Mouse (Mus musculus) adrenal gland, postnatal 25 days (tissue): Measurements from ENCODE around the gene Steap3. TPM values are rescaled to one million over a fixed set of nuclear protein-coding genes. Genes with fewer than 3 reads are reported as not detected.
"Not testable (repeated sequence)": the region's sequence is repeated elsewhere in the genome, so short reads cannot be mapped to it uniquely, and the experiment has no call there.

ENCODE experiments used
- DNase-seq: peaks from one replicate; pipeline ENCODE4 v3.0.0; 2021; ENCODE audit warnings: mixed read lengths
- long read RNA-seq: library from polyadenylated mRNA; stranded (forward); transcript quantifications from one replicate; pipeline ENCODE4 v2.0.0, GENCODE M21; 2021
- total RNA-seq: library from RNA; stranded (reverse); gene quantifications from 2 replicates; pipeline ENCODE4 v1.2.3, GENCODE M21; 2021

Gene Steap3
- 28.9 and 48.9 TPM in 2 replicates for total RNA-seq
- long read RNA-seq, partial matches to known transcripts = 2 of 9 reads
- long read RNA-seq, other reads (novel, unspliced or antisense) = 2 of 9 reads

DNA sequence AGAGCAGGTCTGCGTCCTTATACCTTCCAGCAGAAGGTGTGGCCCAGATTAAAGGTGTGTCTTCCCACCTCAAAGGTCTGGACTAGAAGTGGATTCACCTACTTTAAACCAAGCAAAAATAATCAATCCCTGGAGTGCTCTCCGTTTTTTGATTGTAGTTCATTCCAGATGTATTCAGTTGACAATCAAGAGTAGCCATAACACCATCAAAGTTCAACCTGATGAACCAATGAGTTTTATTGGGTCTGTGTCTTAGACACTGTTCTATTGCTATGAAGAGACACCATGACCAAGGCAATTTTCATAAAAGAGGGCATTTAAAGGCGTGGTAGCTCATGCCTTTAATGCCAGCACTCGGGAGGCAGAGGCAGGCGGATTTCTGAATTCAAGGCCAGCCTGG lies at the start of gene Steap3:
TSS of gene Steap3 (minus strand) at position 101 of the 400 bp plus-strand sequence.
- DNase-seq = no peak

DNA sequence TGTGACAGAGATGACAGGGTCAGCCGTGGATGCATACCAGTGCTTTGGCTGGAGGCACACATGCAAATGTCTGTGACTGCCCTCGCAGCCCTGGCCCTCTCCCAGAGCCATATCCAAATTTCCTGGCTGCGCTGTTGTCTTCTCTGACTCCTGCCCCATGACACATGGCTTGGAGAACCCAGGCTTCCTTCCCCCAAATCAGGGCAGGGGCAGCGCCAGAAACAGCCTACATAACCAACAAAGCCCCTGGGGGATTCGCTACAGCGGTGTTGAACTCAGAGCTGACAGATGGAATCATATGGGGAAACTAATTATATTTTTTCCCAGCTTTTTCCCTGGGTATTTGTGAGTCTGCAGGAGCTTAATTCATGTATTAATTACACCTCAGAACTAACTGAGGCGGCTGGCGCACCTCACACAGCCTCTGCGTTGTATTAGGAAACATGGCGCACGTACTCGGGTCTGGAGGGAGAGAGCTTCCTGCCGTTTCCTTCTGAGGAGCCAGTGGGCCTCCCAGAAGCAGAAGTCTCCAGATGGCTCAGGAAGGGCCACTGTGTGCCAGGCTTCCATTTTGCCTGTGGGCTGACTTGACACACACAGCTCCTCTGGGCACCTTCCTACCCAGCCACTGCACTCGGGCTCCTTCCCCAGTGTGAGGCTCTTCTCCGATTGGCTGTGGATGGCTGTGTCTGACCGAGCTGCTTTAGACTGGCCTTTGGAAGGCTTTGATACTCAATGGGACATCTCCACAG lies 48.9 kb upstream of the Steap3 start:
- DNase-seq = no peak

DNA sequence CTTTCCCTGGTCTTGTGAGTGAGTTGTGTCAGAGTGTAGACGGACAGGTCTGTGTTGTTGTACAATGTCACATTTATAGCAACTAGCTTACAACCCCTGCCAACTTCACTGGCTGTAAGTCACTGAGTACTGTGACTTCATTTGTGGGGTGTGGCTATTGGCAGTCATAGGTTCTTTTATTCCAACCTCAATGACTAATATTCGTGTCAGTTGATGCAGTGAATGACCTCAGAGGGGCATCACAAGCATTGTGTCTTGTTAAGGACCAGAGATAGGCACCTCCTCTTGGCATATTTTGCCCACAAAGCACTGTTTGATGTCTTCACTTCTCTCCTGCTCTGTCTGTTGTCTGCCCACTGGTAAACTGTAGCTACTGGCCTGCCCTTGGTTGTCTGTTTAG lies 33.3 kb upstream of the Steap3 start:
- DNase-seq = no peak

DNA sequence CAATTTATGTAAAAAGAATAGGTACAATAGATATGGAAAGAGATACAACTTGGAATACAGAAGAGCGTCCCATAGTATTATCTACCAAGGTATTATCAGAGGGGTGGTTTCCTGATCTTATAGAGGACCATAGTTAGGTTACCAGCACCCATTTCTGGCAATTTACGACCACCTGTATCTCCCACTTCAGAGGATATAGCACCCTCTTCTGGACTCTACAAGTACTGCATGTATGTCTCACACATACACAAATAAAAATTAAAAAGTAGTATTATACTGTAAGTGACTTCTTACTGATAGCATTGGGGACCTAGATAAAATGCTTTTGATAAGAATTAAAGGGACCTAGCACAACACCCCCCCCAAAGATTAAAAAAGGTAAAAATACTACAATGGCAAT lies 24.4 kb upstream of the Steap3 start:
- DNase-seq = no peak

DNA sequence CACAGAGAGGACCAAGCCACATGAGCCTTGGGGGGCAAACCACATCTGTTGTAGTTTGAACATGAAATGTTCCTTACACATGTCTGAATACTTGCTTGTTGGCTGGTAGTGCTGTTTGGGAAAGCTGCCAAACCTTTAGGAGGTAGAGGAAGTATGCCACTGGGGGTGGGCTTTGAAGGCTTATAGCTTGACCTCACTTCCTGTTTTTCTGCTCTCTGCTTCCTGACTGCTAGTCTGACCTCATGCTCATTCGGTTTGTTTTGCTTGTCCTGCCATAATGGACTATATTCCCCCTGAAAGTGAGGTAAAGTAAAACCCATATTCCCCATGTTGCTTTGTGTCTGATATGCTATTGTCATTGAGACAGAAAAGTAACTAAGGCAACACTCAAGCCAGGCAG lies 21.3 kb upstream of the Steap3 start:
- DNase-seq = no peak

DNA sequence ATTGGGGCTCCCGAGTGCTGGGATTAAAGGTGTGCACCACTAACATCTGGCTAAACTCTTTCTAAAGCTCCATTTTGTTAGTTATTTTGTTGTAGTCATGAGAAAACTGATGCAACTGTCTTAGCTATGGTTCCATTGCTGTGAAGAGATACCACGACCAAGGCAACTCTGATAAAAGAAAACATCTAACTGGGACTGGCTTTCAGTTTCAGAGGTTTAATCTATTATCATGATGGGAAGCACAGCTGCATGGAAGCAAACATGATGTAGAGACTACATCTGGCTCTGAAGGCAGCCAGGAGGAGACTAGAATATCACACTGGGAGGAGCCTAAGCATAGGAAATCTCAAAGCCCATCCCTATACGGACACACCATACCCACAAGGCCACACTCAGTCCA lies 19.2 kb upstream of the Steap3 start:
- DNase-seq = no peak

DNA sequence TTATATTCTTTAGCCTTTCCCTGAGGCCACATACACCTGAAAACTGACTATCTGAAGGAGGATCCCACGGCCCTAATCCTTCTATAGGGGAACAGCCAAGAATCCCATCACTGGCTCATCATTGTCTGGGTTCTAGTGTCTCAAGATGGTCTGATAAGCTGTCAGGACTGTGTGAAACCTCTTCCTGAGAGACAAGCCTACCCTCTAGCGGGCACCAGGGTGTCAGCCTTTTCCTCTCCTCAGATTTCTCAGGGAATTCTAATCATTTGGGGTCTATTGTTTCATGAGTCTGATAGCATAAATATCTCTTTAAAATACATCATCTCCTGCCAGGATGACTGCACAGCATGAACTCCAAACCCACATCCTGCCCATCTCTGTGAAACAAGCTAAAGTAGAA lies 17.3 kb upstream of the Steap3 start:
- DNase-seq = no peak

DNA sequence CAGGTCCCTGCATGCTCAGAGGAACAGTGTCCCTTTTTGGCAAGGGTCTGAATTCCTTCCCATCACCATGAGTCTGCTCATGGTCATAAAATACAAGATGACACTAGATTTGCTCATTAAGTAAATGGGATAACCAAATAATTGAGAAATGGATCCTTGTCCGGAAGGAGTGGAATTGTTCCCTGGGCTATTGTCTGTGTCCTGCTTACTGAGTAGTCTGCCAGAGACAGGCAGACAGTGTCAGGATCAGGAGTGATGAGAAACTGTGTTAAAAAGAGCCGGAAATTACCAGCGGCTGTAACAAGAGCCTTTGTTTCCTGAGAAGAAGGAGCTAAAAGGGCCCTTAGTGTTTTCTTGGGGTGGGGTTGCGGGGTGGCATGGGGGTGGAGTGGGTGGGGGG lies 15.2 kb upstream of the Steap3 start:
- no peak for DNase-seq

DNA sequence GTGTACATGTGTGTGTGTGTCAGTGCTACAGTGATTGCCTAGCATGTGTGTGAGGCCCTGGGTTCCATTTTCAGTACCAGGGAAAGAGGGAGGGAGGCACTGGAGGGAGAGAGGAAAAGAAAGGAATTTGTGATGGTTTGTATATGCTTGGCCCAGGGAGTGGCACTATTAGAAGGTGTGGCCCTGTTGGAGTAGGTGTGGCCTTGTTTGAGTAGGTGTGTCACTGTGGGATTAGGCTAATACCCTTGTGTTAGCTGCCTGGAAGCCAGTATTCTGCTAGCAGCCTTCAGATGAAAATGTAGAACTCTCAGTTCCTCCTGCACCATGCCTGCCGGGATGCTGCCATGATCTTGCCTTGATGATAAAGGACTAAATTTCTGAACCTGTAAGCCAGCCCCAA lies 3.6 kb upstream of the Steap3 start:
- DNase-seq = not testable (repeated sequence)

DNA sequence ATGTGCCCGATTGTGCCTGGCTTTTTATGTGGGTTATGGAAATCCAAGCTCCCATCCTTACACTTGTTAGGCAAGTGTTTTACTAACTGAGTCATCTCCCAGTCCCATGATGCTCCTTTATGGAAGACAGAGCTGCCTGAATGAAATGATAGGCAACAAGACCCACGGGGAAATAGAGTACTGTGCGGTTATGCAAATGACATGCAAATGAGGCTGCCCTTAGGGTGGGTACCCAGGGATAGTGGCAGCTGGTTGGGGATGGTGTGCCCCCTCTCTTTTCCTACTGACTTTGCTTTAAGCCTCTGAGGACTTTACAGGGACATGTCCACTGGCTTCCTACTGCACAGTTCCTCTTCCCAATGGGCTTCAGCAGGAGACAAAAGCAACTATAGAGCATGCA lies 2.7 kb upstream of the Steap3 start:
- DNase-seq = no peak

DNA sequence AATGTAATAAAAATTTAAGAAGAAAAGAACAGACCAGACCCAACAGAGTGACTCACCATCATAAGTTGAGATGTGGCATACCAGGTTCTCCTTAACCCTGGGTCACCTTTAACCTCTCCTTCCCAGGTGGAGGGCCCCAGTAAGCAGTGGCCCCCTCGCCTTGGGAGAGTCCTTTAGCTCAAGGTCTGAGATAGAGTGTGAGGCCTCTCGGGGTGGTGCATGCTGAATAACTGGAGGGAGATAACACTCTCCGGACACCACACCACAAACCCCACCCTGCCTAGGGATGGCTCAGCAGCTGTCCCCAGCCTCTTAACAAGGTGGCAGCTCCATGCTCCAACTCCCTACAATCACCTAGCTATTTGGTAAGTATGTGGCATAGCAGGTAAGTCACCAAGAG lies 1.6 kb downstream of the Steap3 start:
- no peak for DNase-seq

DNA sequence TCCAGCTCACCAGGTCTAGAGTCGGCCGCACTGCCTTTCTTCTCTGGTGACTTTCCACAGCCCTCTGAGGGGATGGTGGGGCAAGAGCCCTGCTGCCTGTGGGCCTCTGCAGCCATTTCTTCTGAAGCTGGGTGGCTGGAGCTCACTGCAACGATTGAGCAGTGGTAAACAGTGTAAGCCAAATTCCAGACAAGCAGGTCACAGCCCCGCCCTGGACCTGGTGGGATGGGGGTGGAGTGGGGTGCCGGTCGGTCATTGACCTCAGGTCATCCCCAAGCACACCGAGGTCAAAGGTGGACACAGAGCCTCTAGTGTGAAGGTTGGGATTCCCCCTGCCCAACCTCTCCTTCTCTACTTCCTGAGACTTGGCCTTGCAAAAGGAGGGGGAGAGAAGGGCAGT lies 2.4 kb downstream of the Steap3 start:
- no peak for DNase-seq

DNA sequence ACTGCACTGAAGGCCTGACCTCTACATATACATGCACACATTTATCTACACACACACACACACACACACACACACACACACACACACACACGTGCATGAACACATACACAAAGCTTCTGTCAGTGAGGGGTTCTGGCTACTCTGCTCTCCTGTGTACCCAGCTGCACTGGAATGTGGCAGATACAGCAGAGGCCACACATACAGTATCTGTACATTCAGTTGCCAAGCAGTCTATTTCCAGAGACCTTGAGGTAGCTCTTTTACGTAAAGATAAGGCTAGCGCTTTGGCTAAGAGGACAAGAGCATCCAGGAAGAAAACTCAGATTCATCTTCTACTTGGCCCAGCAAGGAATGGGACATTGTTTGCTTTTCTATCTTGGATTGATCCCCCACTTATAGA lies 4.9 kb downstream of the Steap3 start:
- no peak for DNase-seq

DNA sequence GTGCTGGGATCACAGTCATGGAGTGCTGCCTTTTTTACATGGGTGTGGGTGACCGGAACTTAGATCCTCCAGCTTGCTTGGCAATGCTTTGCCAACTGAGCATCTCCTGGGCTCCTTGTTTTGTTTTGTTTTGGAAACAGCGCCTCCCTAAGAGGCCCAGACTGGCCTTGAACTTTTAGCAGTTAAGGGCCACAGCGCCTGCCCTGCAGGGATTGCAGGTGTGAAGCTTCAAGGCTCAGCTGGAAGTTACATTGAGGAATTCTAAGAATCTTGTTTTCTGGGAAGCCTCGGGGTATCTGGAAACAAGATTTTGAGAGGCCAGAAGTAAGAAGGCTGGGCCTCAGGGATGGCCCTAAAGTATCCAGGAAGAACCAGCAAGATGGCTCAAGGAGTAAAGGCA lies 6.0 kb downstream of the Steap3 start:
- DNase-seq = no peak

DNA sequence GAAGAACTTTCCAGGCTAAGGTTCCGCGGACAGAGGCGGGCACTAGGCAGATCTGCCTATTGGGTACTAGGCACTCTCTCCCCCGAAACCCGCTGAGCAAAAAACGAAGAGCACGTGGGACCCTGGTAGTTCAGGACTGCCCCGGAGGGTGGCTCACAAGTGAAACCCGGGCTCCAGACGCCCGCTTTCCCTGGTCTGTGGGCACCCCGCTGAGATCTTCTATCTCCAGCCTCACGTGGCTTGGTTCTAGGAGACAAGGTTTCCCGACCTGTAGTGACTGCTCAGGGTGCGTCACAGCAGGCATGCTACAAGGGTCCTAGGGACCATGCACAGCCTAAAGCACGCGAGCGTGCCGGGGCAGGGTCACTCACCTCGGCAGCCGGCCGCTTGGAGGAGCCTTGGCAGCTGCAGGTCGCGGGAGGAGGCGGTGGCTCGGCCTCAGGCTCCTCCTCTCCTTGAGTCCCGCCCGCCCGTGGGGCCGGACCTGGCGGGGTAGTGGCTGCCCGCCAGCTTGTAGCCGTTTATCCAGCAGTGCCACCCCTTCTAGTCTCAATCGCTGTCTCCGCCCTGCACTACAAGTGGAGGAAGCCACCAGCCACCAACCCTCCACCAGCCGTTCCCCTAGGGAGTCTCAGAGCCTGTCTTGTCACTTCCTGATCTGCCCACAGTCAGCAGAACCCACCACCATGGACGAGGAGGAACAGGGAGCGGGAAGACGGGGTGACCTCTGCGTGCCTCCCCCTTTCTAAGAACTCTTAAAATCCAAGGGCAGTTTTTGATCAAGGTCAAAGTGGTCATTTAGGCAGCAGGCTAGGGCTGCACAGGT lies 7.4 kb downstream of the Steap3 start:
- DNase-seq = peak; percentile 94

DNA sequence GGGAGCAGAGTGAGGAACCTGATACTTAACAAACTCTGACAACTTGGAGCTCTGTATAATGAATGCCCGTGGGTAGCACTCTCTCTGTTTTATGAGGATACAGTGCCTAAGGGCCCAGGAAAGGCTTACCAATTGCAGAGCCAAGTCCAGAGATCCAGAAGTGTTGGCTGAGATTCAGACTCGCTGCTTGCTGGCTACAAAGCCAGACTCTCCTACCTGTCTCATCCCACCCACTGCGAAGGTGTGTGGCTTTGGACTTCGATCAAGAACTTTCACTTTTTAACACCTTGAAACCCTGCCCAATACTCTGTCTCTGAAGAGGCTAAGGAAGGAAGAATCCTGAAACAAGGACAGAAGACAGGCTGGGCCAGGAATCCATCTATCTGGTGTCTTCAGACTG lies 9.3 kb downstream of the Steap3 start:
- DNase-seq = no peak

DNA sequence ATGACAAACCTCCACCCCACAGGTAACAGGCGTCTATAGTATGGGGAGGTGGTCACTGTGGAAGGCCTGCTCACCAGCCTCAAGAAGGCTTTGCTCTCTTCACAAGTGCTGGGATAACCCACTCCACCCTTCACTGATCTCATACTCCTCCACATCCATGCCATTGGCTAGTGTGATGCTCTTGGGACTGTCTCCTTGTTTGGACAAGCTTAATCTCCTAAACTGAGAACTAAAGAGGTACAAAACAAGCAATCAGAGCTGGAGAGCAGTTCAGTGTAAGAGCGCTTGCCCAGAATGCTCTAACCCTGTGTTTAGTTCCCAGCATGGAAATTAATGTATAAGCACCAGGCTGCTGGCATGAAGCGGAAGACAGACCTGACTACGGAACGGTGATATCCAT lies 11.3 kb downstream of the Steap3 start:
- no peak for DNase-seq

DNA sequence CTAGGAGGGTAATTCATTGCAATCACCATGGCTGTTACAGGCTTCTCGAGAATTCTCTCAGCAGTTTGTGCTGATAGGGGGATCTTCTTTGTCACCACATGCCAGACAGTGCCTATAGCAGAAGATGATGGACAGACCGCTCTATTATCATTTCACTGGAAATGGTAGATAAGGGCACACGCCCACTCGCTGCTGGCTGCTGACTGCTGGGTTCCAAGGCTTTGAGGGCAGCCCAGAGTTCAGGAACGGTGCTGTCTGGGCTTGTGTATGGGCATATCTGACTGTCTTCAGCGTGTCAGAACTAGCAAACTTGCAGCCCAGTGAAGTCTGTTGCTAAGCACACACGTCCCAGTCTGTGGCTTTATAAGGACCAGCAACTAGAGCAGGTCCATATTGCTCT lies 13.3 kb downstream of the Steap3 start:
- no peak for DNase-seq

DNA sequence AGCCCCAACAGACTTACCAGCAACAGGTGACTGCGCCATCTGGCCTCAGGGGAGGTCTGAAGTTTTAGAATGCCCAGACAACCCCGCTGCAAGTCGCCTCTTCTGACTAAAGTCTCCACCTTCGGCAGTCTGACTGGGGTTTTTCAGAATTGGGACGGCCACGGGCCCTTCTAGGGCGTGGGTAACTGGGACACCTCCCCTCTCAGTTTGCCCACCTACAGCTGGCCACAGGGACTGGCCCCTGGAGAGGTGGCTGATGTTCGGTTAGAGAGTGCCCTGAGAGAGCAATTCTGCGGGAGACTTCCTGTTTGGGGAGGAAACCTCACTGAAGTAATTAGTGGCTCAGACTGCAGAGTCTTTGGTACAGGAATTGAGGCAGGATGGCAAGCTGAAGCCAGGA lies 13.8 kb downstream of the Steap3 start:
- no peak for DNase-seq

DNA sequence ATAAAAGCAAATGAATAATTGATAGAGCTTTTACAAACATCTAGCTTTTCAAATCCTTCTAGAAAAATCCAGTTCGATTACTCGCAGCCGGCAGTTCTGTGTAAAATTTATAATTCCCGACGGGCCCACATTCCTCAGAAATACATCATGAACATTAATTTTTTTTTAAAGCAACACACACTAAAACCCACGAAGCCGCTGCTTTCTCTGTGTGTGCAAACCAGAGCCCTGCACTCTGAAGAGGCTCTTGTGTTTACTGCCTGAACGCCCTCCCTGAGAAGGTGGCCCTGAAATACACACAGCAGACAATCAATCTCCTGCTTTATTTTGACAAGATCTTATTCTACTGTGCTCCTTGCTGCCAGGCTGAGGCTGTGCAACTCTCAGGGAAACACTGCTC lies 14.3 kb downstream of the Steap3 start:
- DNase-seq = no peak

DNA sequence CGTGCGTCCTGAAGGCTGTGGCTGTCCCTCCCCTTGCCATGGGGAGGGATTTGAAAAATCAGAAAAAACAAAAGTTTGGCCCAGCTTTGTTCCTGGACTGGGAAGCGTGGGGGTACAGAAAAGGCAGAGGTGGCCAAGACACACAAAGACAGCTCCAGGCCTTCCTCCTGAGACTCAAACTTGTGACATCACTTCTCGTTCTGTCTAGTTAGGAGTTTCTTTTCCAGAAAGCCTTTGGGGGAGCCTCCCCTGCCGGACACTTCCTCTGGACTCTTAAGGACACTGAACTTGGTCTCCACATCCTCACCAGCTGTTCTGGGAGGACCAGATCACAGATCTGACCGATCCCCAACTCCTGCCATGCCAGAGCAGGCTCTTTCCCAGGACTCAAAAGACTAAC lies 18.8 kb downstream of the Steap3 start:
- DNase-seq = no peak

DNA sequence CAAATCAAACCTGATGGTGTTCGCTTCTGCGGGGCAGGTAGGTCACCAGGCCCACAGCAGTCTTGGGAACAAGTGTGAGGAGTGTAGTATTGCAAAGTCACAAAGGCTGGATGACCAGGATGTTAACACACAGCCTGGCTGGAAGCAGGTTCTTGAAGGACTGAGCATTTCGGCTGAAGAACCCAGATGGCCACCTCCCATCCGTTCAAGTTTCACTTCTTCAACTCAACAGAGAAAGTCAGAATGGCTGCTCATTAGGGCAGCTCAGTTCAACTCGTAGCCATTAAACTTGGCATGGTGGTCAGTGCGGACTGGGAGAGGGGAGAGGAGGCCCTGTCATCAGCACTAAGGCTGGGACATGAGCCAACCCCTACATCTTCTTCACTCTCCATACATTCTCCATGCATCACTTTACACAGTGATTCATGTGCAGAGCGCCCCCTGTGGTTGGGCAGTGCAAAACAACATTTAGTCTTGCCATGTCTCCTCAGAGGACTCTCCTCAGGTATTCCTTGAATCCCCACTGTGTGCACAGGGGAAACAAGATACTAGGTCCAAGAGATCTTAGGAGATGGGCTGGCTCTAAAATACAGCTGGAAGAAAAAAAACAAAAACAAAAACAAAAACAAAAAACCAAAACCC lies 19.9 kb downstream of the Steap3 start:
- DNase-seq = no peak

DNA sequence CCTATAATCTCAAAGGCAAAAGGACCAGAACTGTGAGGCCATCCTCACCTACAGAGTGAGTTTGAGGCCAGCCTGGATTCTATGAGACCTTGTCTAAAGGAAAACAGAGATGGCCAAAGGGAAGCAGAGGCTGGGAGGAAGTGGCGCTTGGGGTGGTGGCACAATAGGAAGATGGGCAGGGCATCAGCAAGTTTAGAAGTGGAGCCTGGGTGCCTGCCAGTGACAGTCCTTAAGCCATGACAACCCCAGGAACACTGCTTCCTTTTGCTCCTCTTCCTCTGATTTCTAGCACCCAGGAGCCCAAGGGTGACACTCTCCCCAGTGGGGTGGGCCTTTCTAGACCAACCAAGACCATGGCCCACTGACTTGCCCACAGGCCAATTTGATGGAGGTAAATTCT lies 21.3 kb downstream of the Steap3 start:
- DNase-seq = no peak
